Mouse (Mus musculus): ENCODE data around the gene Gstm3.

- TF ChIP-seq USF1 (IDR thresholded peaks at IDR 0.05; ENCODE audit: low read depth): no peak
- no peak for TF ChIP-seq MYOG (IDR thresholded peaks at IDR 0.05; ENCODE audit: control insufficient read depth, extremely low read depth, insufficient read length)
Measured at GRCm38 (mm10) chr3:107983771-107984170, 14.7 kb upstream of the Gstm3 start.

Measured in C2C12 (cell line).